Mouse (Mus musculus): Measurements from ENCODE around the gene Yipf2. TPM values are rescaled to one million over a fixed set of nuclear protein-coding genes. Genes with fewer than 3 reads are reported as not detected.

The Yipf2 gene
- total and polyA plus RNA-seq, 2 experiments from 2014 or later: 17.0 to 21.7 TPM

- Histone ChIP-seq H3K4me3 (ENCODE audit: low read depth, low read length) (no peak overlapping the region), H3K36me3 (ENCODE audit: insufficient read depth, low read length) (peaks cover 39% of the 10 kb centered on the region), H3K4me2 (ENCODE audit: low read depth, low read length, poor library complexity, severe bottlenecking) (no peak overlapping the region), H3K27ac (ENCODE audit: low read depth, low read length) (no peak overlapping the region), H3K9me3 (ENCODE audit: low read length) (no peaks in the 10 kb centered on the region), H3K4me1 (ENCODE audit: insufficient read depth, low read length) (no peaks in the 10 kb centered on the region), H3K9ac (replicated peaks; ENCODE audit: low read length, poor library complexity, severe bottlenecking) (no peak overlapping the region), H3K27me3 (ENCODE audit: insufficient read depth, low read length) (no peaks in the 10 kb centered on the region)
- ATAC-seq (ENCODE audit: low FRiP score) (no peak), DNase-seq (ENCODE audit: low spot score) (no peak)
- no peak for TF ChIP-seq CTCF (IDR thresholded peaks at IDR 0.05)
- 89% methylated on average over 8 of the region's 8 CpGs for WGBS
These were observed 23.9 kb downstream of the Yipf2 start for GRCm38 (mm10) chr9:21568657-21569255.

- Histone ChIP-seq H3K27me3 (ENCODE audit: insufficient read depth, low read length) (no peaks in the 10 kb centered on the region), H3K4me1 (ENCODE audit: insufficient read depth, low read length) (no peaks in the 10 kb centered on the region), H3K36me3 (ENCODE audit: insufficient read depth, low read length) (peaks cover 31% of the 10 kb centered on the region), H3K9ac (replicated peaks; ENCODE audit: low read length, poor library complexity, severe bottlenecking) (no peak overlapping the region), H3K4me3 (ENCODE audit: low read depth, low read length) (no peak overlapping the region), H3K4me2 (ENCODE audit: low read depth, low read length, poor library complexity, severe bottlenecking) (no peak overlapping the region), H3K27ac (ENCODE audit: low read depth, low read length) (no peak overlapping the region), H3K9me3 (ENCODE audit: low read length) (no peaks in the 10 kb centered on the region)
- no peak for DNase-seq (ENCODE audit: low spot score)
- ATAC-seq (ENCODE audit: low FRiP score): no peak
- WGBS: 93% methylated on average over 2 of the region's 2 CpGs
- TF ChIP-seq CTCF (IDR thresholded peaks at IDR 0.05): no peak
These were observed 25.6 kb downstream of the Yipf2 start for GRCm38 (mm10) chr9:21567051-21567450.

GRCm38 (mm10) chr9:21566538-21566937, 26.1 kb downstream of the Yipf2 start:
- DNase-seq (ENCODE audit: low spot score) (no peak), ATAC-seq (ENCODE audit: low FRiP score) (no peak)
- Histone ChIP-seq H3K27me3 (ENCODE audit: insufficient read depth, low read length) (no peaks in the 10 kb centered on the region), H3K36me3 (ENCODE audit: insufficient read depth, low read length) (peaks cover 27% of the 10 kb centered on the region; the same call in 1 of the 2 replicates), H3K4me1 (ENCODE audit: insufficient read depth, low read length) (no peaks in the 10 kb centered on the region), H3K4me3 (ENCODE audit: low read depth, low read length) (no peak overlapping the region), H3K9me3 (ENCODE audit: low read length) (no peaks in the 10 kb centered on the region), H3K9ac (replicated peaks; ENCODE audit: low read length, poor library complexity, severe bottlenecking) (no peak overlapping the region), H3K4me2 (ENCODE audit: low read depth, low read length, poor library complexity, severe bottlenecking) (no peak overlapping the region), H3K27ac (ENCODE audit: low read depth, low read length) (no peak overlapping the region)
- WGBS: 94% methylated on average over 1 of the region's 1 CpGs
- no peak for TF ChIP-seq CTCF (IDR thresholded peaks at IDR 0.05)

- DNase-seq (ENCODE audit: low spot score): no peak
- TF ChIP-seq CTCF (IDR thresholded peaks at IDR 0.05): no peak
- no peaks in the 10 kb centered on the region for H3K27me3 ChIP-seq (ENCODE audit: insufficient read depth, low read length)
- WGBS: 88% methylated on average over 4 of the region's 4 CpGs
- no peak overlapping the region for H3K4me2 ChIP-seq (ENCODE audit: low read depth, low read length, poor library complexity, severe bottlenecking)
- H3K9me3 ChIP-seq (ENCODE audit: low read length): no peaks in the 10 kb centered on the region
- peaks cover 15% of the 10 kb centered on the region; the same call in 1 of the 2 replicates for H3K36me3 ChIP-seq (ENCODE audit: insufficient read depth, low read length)
- H3K9ac ChIP-seq (replicated peaks; ENCODE audit: low read length, poor library complexity, severe bottlenecking): no peak overlapping the region
- no peak for ATAC-seq (ENCODE audit: low FRiP score)
- H3K4me1 ChIP-seq (ENCODE audit: insufficient read depth, low read length): no peaks in the 10 kb centered on the region
- no peak overlapping the region for H3K4me3 ChIP-seq (ENCODE audit: low read depth, low read length)
- H3K27ac ChIP-seq (ENCODE audit: low read depth, low read length): no peak overlapping the region
These were observed 27.5 kb downstream of the Yipf2 start for GRCm38 (mm10) chr9:21565004-21565586.

DNA sequence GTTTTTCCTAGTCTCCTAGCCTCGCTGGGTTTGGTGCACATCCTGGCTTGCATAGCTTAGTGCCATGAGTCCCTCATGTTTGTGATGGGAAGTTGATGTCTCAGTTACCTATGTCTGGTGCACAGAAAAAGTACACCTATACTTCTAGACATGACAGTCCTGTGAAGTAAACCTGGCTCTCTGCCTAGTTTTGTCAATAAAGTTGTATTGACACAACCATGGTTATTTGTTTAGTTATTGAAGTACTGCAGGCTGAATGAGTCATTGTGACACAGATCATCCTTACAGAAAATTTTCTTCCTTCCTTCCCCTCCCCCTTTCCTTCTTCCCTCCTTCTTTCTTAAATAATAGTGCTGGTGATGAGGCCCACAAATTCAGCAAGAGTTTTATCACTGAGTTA, 28.2 kb downstream of the Yipf2 start:
- no peak for DNase-seq (ENCODE audit: low spot score)
- no peak overlapping the region for H3K9ac ChIP-seq (replicated peaks; ENCODE audit: low read length, poor library complexity, severe bottlenecking)
- no peaks in the 10 kb centered on the region for H3K4me1 ChIP-seq (ENCODE audit: insufficient read depth, low read length)
- H3K36me3 ChIP-seq (ENCODE audit: insufficient read depth, low read length): peaks cover 8% of the 10 kb centered on the region; the same call in 1 of the 2 replicates
- H3K27me3 ChIP-seq (ENCODE audit: insufficient read depth, low read length): no peaks in the 10 kb centered on the region
- WGBS: 77% methylated on average over 1 of the region's 1 CpGs
- H3K4me2 ChIP-seq (ENCODE audit: low read depth, low read length, poor library complexity, severe bottlenecking): no peak overlapping the region
- no peak overlapping the region for H3K4me3 ChIP-seq (ENCODE audit: low read depth, low read length)
- no peak for TF ChIP-seq CTCF (IDR thresholded peaks at IDR 0.05)
- no peaks in the 10 kb centered on the region for H3K9me3 ChIP-seq (ENCODE audit: low read length)
- no peak for ATAC-seq (ENCODE audit: low FRiP score)
- H3K27ac ChIP-seq (ENCODE audit: low read depth, low read length): no peak overlapping the region

DNA sequence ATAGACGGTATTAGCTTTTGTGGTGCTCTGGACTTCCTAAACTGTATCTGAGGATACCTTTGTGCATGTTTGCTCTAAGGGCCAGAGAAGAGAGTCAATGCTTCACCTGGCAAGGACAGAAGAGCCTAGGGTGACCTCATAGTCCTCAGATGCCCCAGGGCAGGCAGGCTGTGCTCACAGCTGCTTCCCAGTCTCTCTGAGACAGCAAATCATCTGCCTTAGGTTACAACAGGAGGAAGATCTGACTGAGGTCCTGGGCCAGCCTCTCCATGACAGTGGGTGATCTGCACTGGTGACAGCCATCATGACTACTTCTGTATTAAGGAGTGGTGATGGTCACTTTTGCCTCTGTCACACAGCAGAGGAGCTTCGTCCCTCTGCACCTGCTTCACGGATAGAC, 33.5 kb downstream of the Yipf2 start:
- Histone ChIP-seq H3K9ac (replicated peaks; ENCODE audit: low read length, poor library complexity, severe bottlenecking) (no peak overlapping the region), H3K4me3 (ENCODE audit: low read depth, low read length) (no peak overlapping the region), H3K27me3 (ENCODE audit: insufficient read depth, low read length) (no peaks in the 10 kb centered on the region), H3K27ac (ENCODE audit: low read depth, low read length) (no peak overlapping the region), H3K9me3 (ENCODE audit: low read length) (no peaks in the 10 kb centered on the region), H3K36me3 (ENCODE audit: insufficient read depth, low read length) (0 out of 2 replicates have a peak, but pooled peaks cover 9% of the 10 kb centered on the region), H3K4me1 (ENCODE audit: insufficient read depth, low read length) (no peaks in the 10 kb centered on the region), H3K4me2 (ENCODE audit: low read depth, low read length, poor library complexity, severe bottlenecking) (no peak overlapping the region)
- TF ChIP-seq CTCF (IDR thresholded peaks at IDR 0.05): no peak
- DNase-seq (ENCODE audit: low spot score): no peak
- no peak for ATAC-seq (ENCODE audit: low FRiP score)
- 97% methylated on average over 3 of the region's 3 CpGs for WGBS

All from midbrain, postnatal 0 days (tissue).